Mouse (Mus musculus) hindbrain, embryonic 13.5 days (tissue): Measurements from ENCODE around the gene Cd5. TPM values are rescaled to one million over a fixed set of nuclear protein-coding genes. Genes with fewer than 3 reads are reported as not detected.

ENCODE experiments used
- ATAC-seq: fragments of 200-750 bp; cut with Nextera tagmentation; 2 replicates; pipeline ENCODE4 v1.8.0; 2017; ENCODE audit warnings: moderate TSS enrichment; ENCODE audit not compliant: low FRiP score
- H3K27ac ChIP-seq: fragments of 300-500 bp; sonication (generic); 2 replicates; pipeline ENCODE4 v1.5.1; 2015; ENCODE audit warnings: inconsistent platforms, mild to moderate bottlenecking, moderate library complexity
- H3K27me3 ChIP-seq: fragments of 300-500 bp; sonication (generic); 2 replicates; pipeline ENCODE4 v1.6.1; 2015; ENCODE audit warnings: mild to moderate bottlenecking, inconsistent platforms
- H3K36me3 ChIP-seq: fragments of 300-500 bp; sonication (generic); 2 replicates; pipeline ENCODE4 v1.6.1; 2015; ENCODE audit warnings: mild to moderate bottlenecking, inconsistent platforms
- H3K4me1 ChIP-seq: fragments of 300-500 bp; sonication (generic); replicated peaks from 2 replicates; pipeline ENCODE4 v1.6.1; 2015; ENCODE audit warnings: inconsistent platforms
- H3K4me2 ChIP-seq: fragments of 300-500 bp; sonication (generic); 2 replicates; pipeline ENCODE4 v1.6.1; 2015; ENCODE audit warnings: inconsistent platforms, mild to moderate bottlenecking, moderate library complexity
- H3K4me3 ChIP-seq: fragments of 300-500 bp; sonication (generic); 2 replicates; pipeline ENCODE4 v1.5.1; 2015; ENCODE audit warnings: mild to moderate bottlenecking, inconsistent platforms
- H3K9ac ChIP-seq: fragments of 300-500 bp; sonication (generic); 2 replicates; pipeline ENCODE4 v1.6.1; 2015; ENCODE audit warnings: mild to moderate bottlenecking, inconsistent platforms
- H3K9me3 ChIP-seq: fragments of 300-500 bp; sonication (generic); 2 replicates; pipeline ENCODE4 v1.6.1; 2016; ENCODE audit warnings: inconsistent platforms
- WGBS: fragments of 180-500 bp; shearing (Covaris S2); methylation state at CpG from one replicate; pipeline ENCODE4 v1.1.7; 2015; 5-methylcytosine and 5-hydroxymethylcytosine counted together
- polyA plus RNA-seq: library from polyadenylated mRNA; unstranded; fragments of >200 nt; fragmentation: Nextera tagmentation; extraction: Ambion mirVana; gene quantifications from 2 replicates; pipeline ENCODE4 v1.2.1, GENCODE M21; 2015

Gene Cd5
- polyA plus RNA-seq, 1 experiment from 2014 or later = 0.35 TPM

DNA sequence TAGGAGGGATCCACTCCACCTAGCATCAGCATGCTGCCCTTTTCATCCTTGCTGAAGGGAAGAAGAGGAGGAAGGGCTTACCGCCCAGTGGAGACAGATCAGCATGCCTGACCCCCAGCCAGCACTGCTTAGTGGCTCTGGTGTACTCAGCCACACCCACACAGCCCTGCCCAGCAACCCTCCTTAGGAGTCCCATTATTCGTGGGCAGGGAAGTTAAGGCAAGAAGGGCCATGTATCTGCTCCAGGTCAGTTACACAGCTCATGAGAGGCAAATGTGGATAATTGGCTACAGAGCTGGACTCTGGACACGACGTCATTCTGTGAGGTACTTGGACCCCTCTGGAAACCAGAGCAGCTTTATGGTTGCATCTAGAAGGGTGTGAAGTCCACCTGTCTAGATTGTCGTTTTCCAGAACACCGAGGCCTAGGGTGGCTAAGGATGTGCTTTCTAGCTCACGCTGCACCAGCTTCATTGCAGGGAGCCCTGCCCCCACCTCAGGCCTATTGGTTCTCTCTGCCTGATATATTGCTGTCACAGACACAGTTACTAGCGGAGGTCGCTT lies 66.9 kb downstream of the Cd5 start:
- no peaks in the 10 kb centered on the region for H3K36me3 ChIP-seq
- no peaks in the 10 kb centered on the region for H3K4me1 ChIP-seq
- H3K27ac ChIP-seq = no peak overlapping the region
- no peaks in the 10 kb centered on the region for H3K27me3 ChIP-seq
- no peak overlapping the region for H3K4me2 ChIP-seq
- H3K4me3 ChIP-seq = no peak overlapping the region
- ATAC-seq = no peak
- no peaks in the 10 kb centered on the region for H3K9me3 ChIP-seq
- H3K9ac ChIP-seq = no peak overlapping the region
- WGBS = 66% methylated on average over 9 of the region's 9 CpGs

DNA sequence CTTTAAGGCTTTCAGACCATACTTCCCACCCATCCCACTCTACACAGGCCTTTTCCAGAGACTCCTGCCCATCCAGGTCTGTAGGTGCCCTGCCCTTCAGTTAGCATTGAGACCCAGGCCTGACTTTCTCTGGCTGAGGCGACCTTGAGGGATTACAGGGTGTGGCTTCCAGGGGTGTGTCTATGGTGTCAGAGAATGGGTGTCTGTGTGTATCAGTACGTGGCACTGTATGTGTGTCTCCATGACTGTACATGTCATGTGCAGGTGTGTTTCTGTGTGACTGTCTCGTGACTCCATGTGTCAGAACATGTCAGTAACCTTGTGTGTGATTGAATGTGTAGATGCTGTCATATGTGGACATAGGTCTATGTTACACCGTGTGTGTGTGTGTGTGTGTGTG lies 67.5 kb downstream of the Cd5 start:
- H3K27me3 ChIP-seq = no peaks in the 10 kb centered on the region
- no peak overlapping the region for H3K27ac ChIP-seq
- H3K4me3 ChIP-seq = no peak overlapping the region
- 88% methylated on average over 4 of the region's 4 CpGs for WGBS
- H3K9ac ChIP-seq = no peak overlapping the region
- ATAC-seq = no peak
- no peaks in the 10 kb centered on the region for H3K36me3 ChIP-seq
- no peaks in the 10 kb centered on the region for H3K4me1 ChIP-seq
- no peak overlapping the region for H3K4me2 ChIP-seq
- H3K9me3 ChIP-seq = no peaks in the 10 kb centered on the region

Other genes with a start within 250 kb of the Cd5 start
- 49.0 and 52.8 TPM in 2 replicates for gene Cpsf7, start 213.7 kb downstream of the Cd5 start, polyA plus RNA-seq
- gene Sdhaf2, start 212.9 kb downstream of the Cd5 start, polyA plus RNA-seq = 67.6 and 69.1 TPM in 2 replicates
- gene Tmem216, start 182.8 kb downstream of the Cd5 start, polyA plus RNA-seq = 50.5 and 55.3 TPM in 2 replicates
- 16.2 and 17.2 TPM in 2 replicates for gene Cyb561a3, start 161.8 kb downstream of the Cd5 start, polyA plus RNA-seq
- gene Tmem138, start 161.6 kb downstream of the Cd5 start, polyA plus RNA-seq = 42.3 and 43.2 TPM in 2 replicates
- 242 and 263 TPM in 2 replicates for gene Ddb1, start 133.7 kb downstream of the Cd5 start, polyA plus RNA-seq
- 24.8 and 25.4 TPM in 2 replicates for gene Tkfc, start 133.3 kb downstream of the Cd5 start, polyA plus RNA-seq
- 0.53 and 0.82 TPM in 2 replicates for gene Vwce, start 104.8 kb downstream of the Cd5 start, polyA plus RNA-seq
- gene Pga5, start 60.9 kb downstream of the Cd5 start, polyA plus RNA-seq = not detected in 2 replicates
- 33.8 and 34.7 TPM in 2 replicates for gene Vps37c, start 50.3 kb downstream of the Cd5 start, polyA plus RNA-seq
- gene Cd6, start 91.1 kb upstream of the Cd5 start, polyA plus RNA-seq = not detected in 2 replicates
- gene Slc15a3, start 100.7 kb upstream of the Cd5 start, polyA plus RNA-seq = 0.25 and 0.36 TPM in 2 replicates
- gene Tmem132a, start 130.9 kb upstream of the Cd5 start, polyA plus RNA-seq = 174 and 180 TPM in 2 replicates
- gene Tmem109, start 143.0 kb upstream of the Cd5 start, polyA plus RNA-seq = 34.2 and 34.3 TPM in 2 replicates
- 40.2 and 42.9 TPM in 2 replicates for gene Prpf19, start 156.2 kb upstream of the Cd5 start, polyA plus RNA-seq
- not detected in 2 replicates for gene Zp1, start 181.6 kb upstream of the Cd5 start, polyA plus RNA-seq
- 0.19 and 0.22 TPM in 2 replicates for gene Ptgdr2, start 198.2 kb upstream of the Cd5 start, polyA plus RNA-seq
- 15.0 and 15.2 TPM in 2 replicates for gene Ccdc86, start 210.3 kb upstream of the Cd5 start, polyA plus RNA-seq
- not detected in 2 replicates for gene Ms4a10, start 235.7 kb upstream of the Cd5 start, polyA plus RNA-seq